Mouse (Mus musculus) intestine, embryonic 15.5 days (tissue): ENCODE measurements around the gene Stx18. TPM values are rescaled to one million over a fixed set of nuclear protein-coding genes. Genes with fewer than 3 reads are reported as not detected.

Experiments
- ATAC-seq: fragments of 200-750 bp; cut with Nextera tagmentation; 2 replicates; pipeline ENCODE4 v1.8.0; 2017; ENCODE audit warnings: moderate TSS enrichment, moderate library complexity
- H3K27ac ChIP-seq: fragments of 300-500 bp; sonication (generic); 2 replicates; pipeline ENCODE4 v1.5.1; 2015; ENCODE audit warnings: mild to moderate bottlenecking, inconsistent platforms
- H3K27me3 ChIP-seq: fragments of 300-500 bp; sonication (generic); replicated peaks from 2 replicates; pipeline ENCODE4 v1.6.1; 2015; ENCODE audit warnings: inconsistent platforms
- H3K36me3 ChIP-seq: fragments of 300-500 bp; sonication (generic); 2 replicates; pipeline ENCODE4 v1.6.1; 2015; ENCODE audit warnings: inconsistent platforms
- H3K4me1 ChIP-seq: fragments of 300-500 bp; sonication (generic); replicated peaks from 2 replicates; pipeline ENCODE4 v1.6.1; 2015; ENCODE audit warnings: inconsistent platforms
- H3K4me2 ChIP-seq: fragments of 300-500 bp; sonication (generic); replicated peaks from 2 replicates; pipeline ENCODE4 v1.6.1; 2015; ENCODE audit warnings: mild to moderate bottlenecking, inconsistent platforms
- H3K4me3 ChIP-seq: fragments of 300-500 bp; sonication (generic); replicated peaks from 2 replicates; pipeline ENCODE4 v1.5.1; 2015; ENCODE audit warnings: inconsistent platforms
- H3K9ac ChIP-seq: fragments of 300-500 bp; sonication (generic); 2 replicates; pipeline ENCODE4 v1.6.1; 2015; ENCODE audit warnings: inconsistent platforms
- H3K9me3 ChIP-seq: fragments of 300-500 bp; sonication (generic); 2 replicates; pipeline ENCODE4 v1.6.1; 2016; ENCODE audit warnings: inconsistent platforms
- WGBS: fragments of 180-500 bp; shearing (Covaris S2); methylation state at CpG from one replicate; pipeline ENCODE4 v1.1.7; 2015; 5-methylcytosine and 5-hydroxymethylcytosine counted together
- polyA plus RNA-seq: library from polyadenylated mRNA; unstranded; fragments of >200 nt; fragmentation: Nextera tagmentation; extraction: Ambion mirVana; gene quantifications from 2 replicates; pipeline ENCODE4 v1.2.1, GENCODE M21; 2015

The Stx18 gene
- polyA plus RNA-seq, 1 experiment from 2014 or later, result 39.2 TPM

DNA sequence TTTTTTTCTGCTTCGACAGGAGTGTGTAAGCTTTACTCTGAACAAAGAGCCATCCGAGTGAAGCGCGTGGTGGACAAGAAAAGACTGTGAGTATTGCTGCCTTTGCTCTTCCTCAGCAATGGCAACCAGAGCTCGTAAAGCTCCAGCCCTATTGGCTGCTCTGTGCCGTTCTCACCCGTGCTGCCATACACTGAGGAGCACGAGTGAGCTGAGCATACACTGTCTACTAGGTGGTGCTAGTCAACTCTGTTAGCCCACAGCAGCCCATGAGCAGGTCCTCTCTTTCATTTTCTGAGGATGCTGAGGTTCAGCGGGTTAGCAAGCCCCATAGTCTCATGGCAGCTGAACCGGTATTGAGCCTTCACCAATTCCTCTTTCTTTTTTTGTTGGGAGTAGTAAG is 68.3 kb downstream of the Stx18 start:
- Histone ChIP-seq H3K36me3 (peaks cover 2% of the 10 kb centered on the region), H3K4me3 (no peak overlapping the region), H3K27ac (no peak overlapping the region), H3K9ac (no peak overlapping the region), H3K9me3 (no peaks in the 10 kb centered on the region), H3K27me3 (no peaks in the 10 kb centered on the region), H3K4me1 (no peaks in the 10 kb centered on the region), H3K4me2 (no peak overlapping the region)
- WGBS, result 86% methylated on average over 10 of the region's 10 CpGs
- ATAC-seq, result no peak

DNA sequence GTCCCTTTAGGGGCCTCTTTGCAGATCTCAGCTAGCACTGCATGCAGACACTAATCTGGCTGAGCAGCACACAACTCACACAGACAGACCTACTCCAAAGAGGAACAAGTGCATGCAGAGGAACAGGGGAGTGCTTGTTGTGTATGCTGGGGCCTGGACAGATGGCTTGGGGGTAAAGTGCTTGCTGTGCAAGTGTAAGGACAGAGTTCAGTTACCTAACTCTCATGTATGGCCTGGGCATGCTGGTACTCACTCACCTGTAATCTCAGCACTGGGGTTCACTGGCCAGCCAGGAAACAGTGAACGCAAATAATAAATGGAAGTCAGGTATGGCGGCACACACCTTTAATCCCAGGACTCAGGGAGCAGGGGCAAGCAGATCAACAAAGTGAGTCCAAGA is 76.0 kb downstream of the Stx18 start:
- no peaks in the 10 kb centered on the region; the same call in 1 of the 2 replicates for H3K4me1 ChIP-seq
- 77% methylated on average over 2 of the region's 2 CpGs for WGBS
- H3K4me3 ChIP-seq, result no peak overlapping the region
- ATAC-seq, result peak; percentile 78
- H3K9ac ChIP-seq, result no peak overlapping the region
- H3K36me3 ChIP-seq, result peaks cover 4% of the 10 kb centered on the region; the same call in 1 of the 2 replicates
- H3K27ac ChIP-seq, result no peak overlapping the region
- no peak overlapping the region for H3K4me2 ChIP-seq
- no peaks in the 10 kb centered on the region for H3K27me3 ChIP-seq
- no peaks in the 10 kb centered on the region for H3K9me3 ChIP-seq

DNA sequence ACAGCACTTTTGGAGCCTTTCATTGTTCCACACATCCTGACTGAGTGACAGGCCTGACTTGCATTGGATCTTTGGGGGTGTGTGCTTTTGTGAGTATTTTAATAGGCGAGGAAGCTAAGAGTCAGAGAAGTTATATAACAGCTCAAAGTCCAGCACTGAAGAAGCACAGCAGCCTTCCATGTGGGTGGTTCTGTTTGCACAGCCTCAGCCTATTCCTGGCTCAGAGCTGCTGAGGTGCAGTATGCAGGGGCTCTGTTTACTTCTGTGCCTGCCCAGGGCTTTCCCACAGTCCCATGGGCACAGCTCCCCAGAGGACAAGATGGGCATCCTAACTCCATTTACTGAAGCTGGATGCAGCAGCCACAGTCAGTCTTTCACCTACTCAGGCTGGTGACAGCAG is 78.5 kb downstream of the Stx18 start:
- Histone ChIP-seq H3K27ac (no peak overlapping the region; the same call in 1 of the 2 replicates), H3K4me1 (no peaks in the 10 kb centered on the region; the same call in 1 of the 2 replicates), H3K36me3 (peaks cover 4% of the 10 kb centered on the region; the same call in 1 of the 2 replicates), H3K9me3 (no peaks in the 10 kb centered on the region), H3K27me3 (no peaks in the 10 kb centered on the region), H3K9ac (no peak overlapping the region), H3K4me3 (no peak overlapping the region), H3K4me2 (no peak overlapping the region)
- 70% methylated on average over 1 of the region's 1 CpGs for WGBS
- ATAC-seq, result peak; percentile 92

DNA sequence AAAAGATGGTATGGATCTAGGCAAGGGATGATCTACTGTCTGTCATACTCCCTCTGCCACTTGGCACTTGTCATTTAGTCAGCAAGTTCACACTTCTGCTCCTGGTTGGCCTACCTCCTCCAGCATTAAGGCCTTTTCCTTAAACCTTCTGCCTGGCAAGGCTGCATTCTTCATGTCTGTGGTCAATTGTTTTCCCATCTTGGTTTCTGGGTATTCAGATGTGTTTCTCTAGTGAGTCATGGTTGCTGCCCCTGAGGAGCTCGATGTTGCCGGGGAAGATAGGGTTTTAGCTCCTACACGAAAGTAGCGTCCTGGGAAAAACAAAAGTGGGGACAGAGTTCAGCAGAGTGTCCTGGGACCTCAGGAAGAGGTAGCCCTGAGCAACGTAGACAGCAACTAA is 80.7 kb downstream of the Stx18 start:
- H3K36me3 ChIP-seq, result peaks cover 8% of the 10 kb centered on the region; the same call in 1 of the 2 replicates
- ATAC-seq, result no peak
- H3K4me1 ChIP-seq, result no peaks in the 10 kb centered on the region; the same call in 1 of the 2 replicates
- no peak overlapping the region for H3K4me3 ChIP-seq
- no peaks in the 10 kb centered on the region for H3K27me3 ChIP-seq
- no peaks in the 10 kb centered on the region for H3K9me3 ChIP-seq
- no peak overlapping the region for H3K27ac ChIP-seq
- WGBS, result 94% methylated on average over 5 of the region's 5 CpGs
- H3K9ac ChIP-seq, result no peak overlapping the region
- H3K4me2 ChIP-seq, result no peak overlapping the region

DNA sequence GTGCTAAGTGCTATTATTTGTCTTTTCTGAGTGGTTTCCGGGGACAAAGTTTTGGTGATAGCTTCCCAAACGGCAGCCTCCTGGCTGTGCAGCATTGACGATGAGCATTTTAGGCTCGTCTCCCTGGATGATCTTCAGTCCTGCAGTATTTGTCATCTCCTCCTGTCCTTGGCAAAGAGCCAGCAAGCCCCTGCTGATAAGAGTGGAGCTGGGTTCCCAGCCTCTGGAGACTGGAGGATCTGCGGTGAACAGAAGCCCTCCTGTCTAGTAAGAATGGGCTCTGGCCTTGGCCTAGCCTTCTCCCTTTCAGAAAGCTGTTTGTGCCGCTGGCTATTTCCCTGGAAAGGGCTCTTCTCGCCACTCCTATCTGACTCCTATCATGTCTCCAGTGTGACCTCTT is 83.2 kb downstream of the Stx18 start:
- Histone ChIP-seq H3K27ac (no peak overlapping the region), H3K36me3 (0 out of 2 replicates have a peak, but pooled peaks cover 4% of the 10 kb centered on the region), H3K4me2 (no peak overlapping the region), H3K9me3 (no peaks in the 10 kb centered on the region), H3K4me3 (no peak overlapping the region), H3K27me3 (no peaks in the 10 kb centered on the region), H3K4me1 (no peaks in the 10 kb centered on the region; the same call in 1 of the 2 replicates), H3K9ac (no peak overlapping the region)
- WGBS, result 58% methylated on average over 7 of the region's 7 CpGs
- no peak for ATAC-seq

DNA sequence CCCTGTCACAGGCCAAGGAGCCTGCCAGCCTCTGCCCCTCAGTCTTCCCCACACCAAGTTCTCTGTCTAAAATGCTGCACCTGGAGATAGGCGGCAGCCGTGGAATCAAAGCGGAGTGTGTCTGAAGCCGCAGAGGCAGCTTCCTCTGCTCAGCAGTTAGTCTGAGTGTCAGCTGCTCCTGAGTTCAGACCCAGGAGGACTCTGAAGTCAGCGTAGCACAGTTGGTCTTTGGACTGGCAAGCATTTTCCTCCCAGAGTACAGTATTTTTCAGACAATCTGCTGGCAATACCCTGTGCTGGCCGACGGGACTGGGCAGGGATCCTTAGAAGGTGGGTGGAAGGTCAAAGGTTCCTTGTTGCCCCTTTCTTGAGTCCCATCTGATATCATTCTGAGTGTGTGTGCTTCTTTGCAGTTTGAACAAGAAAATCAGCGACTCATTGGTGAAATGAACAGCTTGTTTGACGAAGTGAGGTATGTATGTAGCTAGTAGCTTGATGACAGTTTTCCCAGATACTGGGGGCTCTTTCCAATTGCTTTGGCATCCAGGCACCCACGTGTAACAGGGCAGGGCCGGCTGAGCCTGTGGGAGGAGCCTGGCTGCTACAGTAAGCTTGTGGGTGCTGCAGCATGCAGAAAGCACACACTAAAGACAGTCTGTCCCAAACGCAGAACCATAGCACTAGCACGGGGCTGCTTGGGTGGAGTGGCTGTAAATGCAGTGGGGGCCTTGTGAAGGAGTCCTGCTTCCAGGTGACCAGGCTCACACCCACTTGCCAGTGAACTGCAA is 88.2 kb downstream of the Stx18 start:
- no peak overlapping the region for H3K4me2 ChIP-seq
- no peak overlapping the region for H3K4me3 ChIP-seq
- 0 out of 2 replicates have a peak, but pooled peaks cover 4% of the 10 kb centered on the region for H3K36me3 ChIP-seq
- H3K27me3 ChIP-seq, result no peaks in the 10 kb centered on the region
- no peaks in the 10 kb centered on the region for H3K4me1 ChIP-seq
- no peak overlapping the region for H3K27ac ChIP-seq
- no peak overlapping the region for H3K9ac ChIP-seq
- peak; percentile 66 for ATAC-seq
- 86% methylated on average over 13 of the region's 13 CpGs for WGBS
- no peaks in the 10 kb centered on the region for H3K9me3 ChIP-seq

DNA sequence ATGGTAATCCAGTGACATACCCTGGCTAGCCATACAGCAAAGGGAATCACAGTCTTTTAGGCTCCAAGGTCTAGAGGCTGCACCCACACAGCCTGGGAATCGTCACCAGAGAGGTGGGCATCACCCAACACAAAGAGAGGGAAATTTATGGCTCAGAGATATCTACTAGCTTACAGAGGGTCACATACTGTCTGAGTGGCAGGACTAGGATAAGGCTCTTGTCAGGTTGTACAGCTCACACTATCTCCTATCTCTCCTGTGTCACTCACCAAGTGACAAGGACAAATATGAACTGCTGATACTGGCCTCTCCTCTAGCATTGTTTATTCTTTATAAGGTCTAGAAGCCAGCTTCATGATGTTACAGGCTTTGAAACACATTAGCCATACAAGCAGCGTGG is 90.8 kb downstream of the Stx18 start:
- Histone ChIP-seq H3K27me3 (no peaks in the 10 kb centered on the region), H3K4me2 (no peak overlapping the region), H3K9me3 (no peaks in the 10 kb centered on the region), H3K27ac (no peak overlapping the region), H3K4me3 (no peak overlapping the region), H3K4me1 (no peaks in the 10 kb centered on the region), H3K9ac (no peak overlapping the region), H3K36me3 (no peaks in the 10 kb centered on the region)
- ATAC-seq, result no peak
- WGBS, result 88% methylated on average over 2 of the region's 2 CpGs

DNA sequence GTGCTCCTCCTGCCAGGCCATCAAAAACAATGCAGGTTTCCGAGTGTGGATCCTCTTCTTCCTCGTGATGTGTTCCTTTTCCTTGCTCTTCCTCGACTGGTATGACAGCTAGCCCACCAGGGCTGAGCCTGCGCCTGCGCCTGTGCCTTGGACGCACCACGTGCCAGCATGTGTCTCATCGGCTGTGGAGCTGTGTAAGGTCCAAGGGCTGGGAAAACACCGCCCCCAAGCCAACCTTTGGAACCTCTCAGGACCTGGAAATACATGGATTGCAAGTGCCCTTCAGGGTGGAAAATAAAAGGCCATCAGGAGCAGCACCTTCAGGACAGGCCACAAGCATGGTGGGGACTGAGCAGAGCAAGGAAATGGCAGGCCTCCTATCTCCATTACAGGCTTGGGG is 97.7 kb downstream of the Stx18 start:
- Histone ChIP-seq H3K9ac (no peak overlapping the region), H3K4me3 (no peak overlapping the region), H3K27ac (no peak overlapping the region), H3K36me3 (peaks cover 7% of the 10 kb centered on the region), H3K27me3 (no peaks in the 10 kb centered on the region), H3K9me3 (no peaks in the 10 kb centered on the region), H3K4me2 (no peak overlapping the region), H3K4me1 (no peaks in the 10 kb centered on the region)
- peak; percentile 53; the same call in 1 of the 2 replicates for ATAC-seq
- WGBS, result 86% methylated on average over 9 of the region's 9 CpGs

DNA sequence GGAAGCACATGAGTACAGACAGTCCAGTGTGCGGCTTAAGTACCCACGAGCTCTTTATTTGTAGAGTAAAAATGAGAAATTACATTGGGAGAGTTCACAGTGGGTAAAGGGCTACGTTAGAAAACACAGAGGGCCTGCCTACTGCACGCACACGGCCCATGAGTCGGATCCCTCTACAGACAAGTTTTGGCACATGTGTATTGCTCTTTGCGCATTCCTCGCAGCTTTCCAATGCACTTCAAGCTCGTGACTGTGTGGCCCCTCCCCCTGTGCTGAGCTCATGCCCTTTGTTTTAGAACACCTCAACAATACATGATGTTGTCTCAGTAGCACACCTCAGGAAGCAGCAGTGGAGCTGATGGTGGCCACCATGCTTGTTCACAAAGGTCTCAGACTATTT is 98.6 kb downstream of the Stx18 start:
- Histone ChIP-seq H3K9ac (no peak overlapping the region), H3K4me3 (no peak overlapping the region), H3K27me3 (no peaks in the 10 kb centered on the region), H3K27ac (no peak overlapping the region), H3K36me3 (peaks cover 11% of the 10 kb centered on the region), H3K4me2 (no peak overlapping the region), H3K9me3 (no peaks in the 10 kb centered on the region), H3K4me1 (no peaks in the 10 kb centered on the region)
- no peak for ATAC-seq
- WGBS, result 88% methylated on average over 9 of the region's 9 CpGs

DNA sequence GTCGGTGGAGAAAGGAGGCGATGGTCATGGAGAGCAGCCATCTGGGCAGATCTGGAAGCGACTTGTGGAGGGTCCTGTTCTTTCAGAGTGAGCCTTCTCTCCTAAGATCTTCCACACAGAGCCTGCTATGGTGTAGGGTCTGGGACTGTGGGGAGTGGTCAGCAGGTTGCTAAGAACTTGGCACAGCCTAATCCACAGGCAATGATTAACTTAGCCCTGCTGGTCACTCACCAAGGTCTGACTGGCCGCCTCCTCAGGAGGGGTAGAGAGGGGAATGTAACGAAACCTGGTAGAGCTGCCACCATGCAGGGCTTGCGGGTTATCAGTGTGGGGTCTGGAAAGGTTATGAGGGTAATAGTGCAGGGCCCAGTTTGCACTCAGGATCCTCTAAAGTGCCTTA is 102.4 kb downstream of the Stx18 start:
- H3K36me3 ChIP-seq, result peaks cover 11% of the 10 kb centered on the region
- WGBS, result 78% methylated on average over 6 of the region's 6 CpGs
- ATAC-seq, result no peak

DNA sequence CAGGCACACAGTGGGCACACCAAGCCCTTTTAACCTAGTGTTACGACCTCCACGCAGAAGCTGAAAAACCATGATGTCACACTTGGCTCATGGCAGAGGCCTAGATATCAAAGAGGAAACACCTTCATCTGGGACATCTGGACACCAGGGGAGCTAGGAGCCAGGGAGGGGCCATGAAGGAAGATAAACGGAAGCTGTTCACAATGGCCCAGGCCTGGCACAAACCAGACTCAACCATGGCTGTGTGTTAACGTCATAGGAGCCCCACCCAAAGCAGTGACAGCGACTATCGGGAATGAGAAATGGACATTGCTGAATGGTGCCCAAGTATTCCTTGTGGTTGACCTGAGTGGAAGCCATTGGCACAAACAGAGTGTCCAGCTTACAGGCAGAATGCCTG is 108.0 kb downstream of the Stx18 start:
- no peak overlapping the region for H3K4me2 ChIP-seq
- H3K4me3 ChIP-seq, result no peak overlapping the region
- H3K36me3 ChIP-seq, result 0 out of 2 replicates have a peak, but pooled peaks cover 2% of the 10 kb centered on the region
- H3K9ac ChIP-seq, result no peak overlapping the region
- H3K4me1 ChIP-seq, result no peaks in the 10 kb centered on the region
- 82% methylated on average over 6 of the region's 6 CpGs for WGBS
- no peak overlapping the region for H3K27ac ChIP-seq
- H3K27me3 ChIP-seq, result no peaks in the 10 kb centered on the region
- H3K9me3 ChIP-seq, result no peaks in the 10 kb centered on the region
- ATAC-seq, result no peak

More for the DNA sequence above, 102.4 kb downstream of the Stx18 start:
- Histone ChIP-seq H3K4me1 (no peaks in the 10 kb centered on the region), H3K9ac (no peak overlapping the region), H3K27ac (no peak overlapping the region), H3K4me2 (no peak overlapping the region), H3K9me3 (no peaks in the 10 kb centered on the region), H3K4me3 (no peak overlapping the region), H3K27me3 (no peaks in the 10 kb centered on the region)

DNA sequence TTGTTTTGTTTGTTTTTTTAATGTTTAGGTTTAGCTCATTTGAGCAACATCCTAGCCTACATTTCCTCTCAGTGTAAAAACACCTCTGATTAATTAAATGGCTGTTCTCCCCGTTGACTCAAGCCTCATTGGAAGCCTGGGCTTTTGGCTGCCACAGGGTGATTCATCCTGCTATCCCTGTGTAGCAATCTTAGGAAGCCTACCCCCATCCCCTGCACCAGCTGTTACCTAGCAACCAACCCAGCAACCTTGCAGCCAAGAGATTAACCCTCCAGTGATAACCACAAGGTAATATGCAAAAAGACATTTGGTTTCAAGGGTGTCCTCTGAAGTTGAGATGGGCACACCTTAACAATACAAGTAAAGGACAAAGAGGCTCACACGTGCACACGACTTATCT is 112.7 kb downstream of the Stx18 start:
- ATAC-seq, result no peak
- WGBS, result 44% methylated on average over 3 of the region's 3 CpGs
- Histone ChIP-seq H3K4me2 (no peak overlapping the region), H3K9me3 (no peaks in the 10 kb centered on the region), H3K27me3 (no peaks in the 10 kb centered on the region), H3K4me1 (no peaks in the 10 kb centered on the region), H3K9ac (no peak overlapping the region), H3K36me3 (peaks cover 14% of the 10 kb centered on the region; the same call in 1 of the 2 replicates), H3K4me3 (no peak overlapping the region), H3K27ac (no peak overlapping the region)
